Mouse (Mus musculus): ENCODE results near the gene Pth1r.
A peak's percentile ranks its signal among the peaks of the same experiment; 100 is the strongest.

The Pth1r gene

DNA sequence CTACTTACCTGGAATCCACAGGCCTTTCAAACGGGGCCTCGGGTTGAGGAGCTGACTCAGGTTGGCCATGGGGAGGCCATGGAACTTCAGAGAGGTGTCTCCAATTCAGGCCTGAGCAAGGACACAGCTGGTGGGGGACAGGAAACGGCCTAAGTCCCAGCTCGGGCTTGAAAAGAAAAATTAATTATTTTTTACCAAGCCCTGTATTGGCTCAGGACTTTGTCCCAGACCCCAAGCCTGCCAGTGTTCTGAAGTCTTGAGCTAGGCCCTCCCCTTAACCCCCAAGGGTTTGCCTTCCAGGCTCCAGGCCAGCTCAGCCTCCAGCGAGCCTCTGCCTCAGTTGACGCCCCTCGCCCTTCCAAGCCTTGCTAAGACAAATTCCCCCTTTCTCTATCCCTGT is at the start of gene Pth1r:
Gene Pth1r (minus strand): TSS at position 185 of the 400 bp plus-strand sequence.
- no peak for DNase-seq (ENCODE audit: extremely low read depth, insufficient read length, low spot score)

DNA sequence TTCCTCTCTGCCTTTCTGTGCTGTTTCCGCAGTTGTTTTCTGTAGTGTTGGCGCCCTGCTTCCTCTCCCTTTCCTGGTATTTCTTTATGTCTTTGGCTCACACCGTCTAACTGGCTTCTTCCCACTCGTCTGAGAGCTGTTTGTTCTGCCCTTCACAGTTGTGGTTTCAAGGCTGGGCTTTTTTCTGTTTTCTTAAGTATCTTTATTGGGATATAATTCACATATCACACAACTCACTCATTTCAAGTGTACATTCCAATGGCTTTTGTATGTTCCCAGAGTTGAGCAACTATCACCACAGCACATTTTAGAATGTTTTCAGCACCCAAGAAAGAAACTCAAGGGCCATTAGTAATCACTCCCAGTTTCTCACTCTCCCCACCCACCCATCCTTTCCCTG is 43.5 kb upstream of the Pth1r start:
- DNase-seq (ENCODE audit: extremely low read depth, insufficient read length, low spot score) = peak; percentile 22

DNA sequence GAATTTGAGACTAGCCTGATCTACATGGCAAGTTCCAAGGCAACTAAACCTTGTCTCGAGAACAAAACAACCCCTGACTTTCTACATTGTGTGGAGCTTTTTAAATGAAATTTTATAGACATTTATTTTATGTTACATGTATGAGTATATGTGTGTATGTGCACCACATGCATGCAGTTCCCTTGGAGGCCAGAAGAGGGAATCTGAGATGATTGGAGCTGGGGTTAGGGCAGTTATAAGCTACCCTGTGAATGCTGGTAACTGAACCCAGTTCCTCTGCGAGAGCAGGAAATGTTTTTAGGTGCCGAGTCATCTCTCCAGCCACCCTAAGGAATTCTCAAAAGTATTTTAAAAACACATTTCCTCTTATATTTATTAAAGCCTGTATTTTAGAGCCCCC is 41.2 kb upstream of the Pth1r start:
- no peak for DNase-seq (ENCODE audit: extremely low read depth, insufficient read length, low spot score)

DNA sequence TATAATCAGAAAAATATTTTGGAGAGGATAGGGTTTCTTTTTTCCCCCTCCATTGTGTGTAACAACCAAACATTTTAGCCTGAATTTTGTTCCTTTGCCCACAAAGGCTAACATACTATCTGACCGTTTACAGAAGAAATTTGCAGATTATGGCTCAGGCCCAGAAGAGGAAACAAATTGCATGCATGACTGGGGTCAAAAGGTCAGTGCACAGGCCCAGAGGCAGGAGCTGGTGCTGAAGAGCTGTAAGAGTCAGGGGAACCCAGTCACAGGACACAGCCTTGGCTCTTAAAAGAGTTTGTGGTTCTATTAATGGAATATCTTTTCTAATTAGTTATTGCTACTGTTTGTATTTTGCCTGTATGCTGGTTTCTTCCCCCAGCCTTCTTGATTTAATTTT is 36.7 kb upstream of the Pth1r start:
- DNase-seq (ENCODE audit: extremely low read depth, insufficient read length, low spot score) = no peak

DNA sequence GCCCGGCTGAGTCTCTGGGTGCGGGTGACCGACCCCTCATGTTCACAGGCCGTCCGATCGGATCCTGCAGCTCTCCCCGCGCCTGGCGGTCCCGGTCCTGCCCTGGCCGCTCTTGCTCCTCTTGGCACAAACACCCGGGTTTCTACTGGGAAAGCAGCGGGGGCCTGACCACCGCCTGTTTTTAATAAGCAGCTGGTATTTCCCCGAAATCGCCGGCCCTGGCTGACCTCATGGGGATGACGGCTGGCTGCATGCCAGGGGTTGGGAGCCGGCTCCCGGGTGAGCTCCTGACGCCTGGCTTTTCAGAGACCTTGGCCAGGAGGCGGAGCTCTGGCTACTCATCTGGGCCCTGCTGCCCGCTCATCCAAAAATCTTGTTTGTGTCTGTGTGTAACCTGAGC is 34.8 kb upstream of the Pth1r start:
- DNase-seq (ENCODE audit: extremely low read depth, insufficient read length, low spot score) = peak; percentile 89

DNA sequence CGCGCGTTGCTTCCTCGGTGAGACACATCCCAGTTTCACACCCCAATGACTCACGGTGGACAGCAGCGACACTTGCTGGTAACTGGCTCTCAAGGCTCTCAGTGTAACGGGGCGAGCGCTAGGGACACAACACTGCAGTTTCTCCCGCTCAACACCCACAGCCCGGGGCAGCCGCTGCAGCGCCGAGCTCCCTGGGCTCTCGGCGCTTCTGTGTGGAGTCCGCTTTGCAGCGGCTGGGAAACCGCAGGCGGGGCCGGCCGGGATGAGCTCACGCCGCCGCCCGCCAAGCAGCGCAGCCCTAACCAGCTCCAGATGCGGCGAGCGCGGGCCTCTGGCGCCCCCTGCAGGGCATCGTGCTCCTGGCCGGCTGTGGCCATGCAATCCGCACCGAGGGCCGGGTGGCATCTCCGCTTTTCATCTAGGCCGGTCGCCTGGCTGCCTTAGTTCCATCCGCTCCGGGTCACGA is 34.3 kb upstream of the Pth1r start:
- DNase-seq (ENCODE audit: extremely low read depth, insufficient read length, low spot score) = peak; percentile 94

DNA sequence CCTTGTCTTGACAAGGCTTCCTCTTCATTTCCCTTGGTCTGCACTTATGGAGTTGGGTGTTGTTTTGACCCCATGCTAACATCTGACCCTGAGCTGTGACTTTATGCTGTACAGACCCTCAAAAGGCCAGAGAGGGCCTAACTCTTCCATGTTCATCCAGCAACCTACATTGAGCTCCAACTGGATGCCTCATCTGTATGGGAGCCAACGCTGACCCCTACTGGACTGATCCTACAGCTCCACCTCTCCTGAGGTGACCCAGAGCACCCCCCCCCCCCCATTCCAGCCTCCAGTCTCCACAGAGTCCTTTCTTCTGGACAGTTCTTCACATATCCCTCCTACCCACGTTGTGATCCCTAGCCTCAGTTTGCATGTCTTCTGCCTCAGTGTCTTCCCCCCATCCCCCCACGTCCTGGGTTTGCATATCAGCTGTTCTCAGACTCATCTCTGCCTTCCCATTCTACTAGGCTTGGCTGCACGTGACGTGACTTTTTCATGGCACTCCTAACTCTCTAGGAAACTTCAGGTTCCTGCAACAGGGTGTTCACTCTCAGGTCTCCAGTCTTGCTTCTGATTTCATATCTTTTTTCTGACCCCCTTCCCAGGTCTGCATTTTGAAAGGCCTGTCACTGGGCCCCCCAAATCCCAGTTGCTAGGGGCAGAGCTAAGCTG is 32.4 kb upstream of the Pth1r start:
- DNase-seq (ENCODE audit: extremely low read depth, insufficient read length, low spot score) = no peak

DNA sequence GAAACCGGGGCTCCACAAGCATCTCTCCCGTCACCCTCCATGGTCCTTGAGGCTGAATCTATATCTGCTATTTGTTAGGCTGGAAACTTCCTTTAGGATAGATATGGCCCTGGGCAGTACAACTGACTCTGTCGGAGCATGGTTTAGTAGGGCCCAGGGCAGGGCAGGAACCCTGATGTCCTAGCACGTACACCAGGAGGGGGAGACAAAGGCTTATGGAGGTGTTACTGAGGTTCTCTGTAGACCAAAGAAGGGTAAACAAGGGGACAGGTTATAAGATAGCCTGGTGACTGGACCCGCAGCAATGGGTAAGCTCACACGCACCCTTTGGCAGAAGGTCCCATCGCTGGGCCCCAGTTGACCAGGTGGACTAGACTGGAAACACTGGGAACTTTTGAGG is 31.6 kb upstream of the Pth1r start:
- DNase-seq (ENCODE audit: extremely low read depth, insufficient read length, low spot score) = no peak

DNA sequence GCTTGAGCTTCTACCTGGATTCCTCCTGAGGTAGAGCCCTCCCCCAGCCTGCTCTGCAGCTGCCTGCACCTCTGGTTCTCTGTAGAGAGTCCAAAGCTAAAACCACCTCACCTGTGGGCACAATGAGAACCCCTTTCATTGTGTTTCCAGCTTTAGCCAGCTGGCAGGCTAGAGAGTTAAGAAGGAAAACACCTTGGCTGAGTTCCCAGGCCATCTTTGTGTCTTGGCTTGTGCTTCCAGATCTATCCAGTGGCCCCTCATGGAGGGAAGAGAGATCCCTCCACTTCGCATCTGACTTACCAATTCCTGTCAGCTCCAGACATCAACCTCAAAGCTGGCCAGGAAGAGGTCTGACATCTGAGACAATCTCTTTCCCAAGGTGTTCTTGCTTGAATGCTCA is 31.2 kb upstream of the Pth1r start:
- no peak for DNase-seq (ENCODE audit: extremely low read depth, insufficient read length, low spot score)

DNA sequence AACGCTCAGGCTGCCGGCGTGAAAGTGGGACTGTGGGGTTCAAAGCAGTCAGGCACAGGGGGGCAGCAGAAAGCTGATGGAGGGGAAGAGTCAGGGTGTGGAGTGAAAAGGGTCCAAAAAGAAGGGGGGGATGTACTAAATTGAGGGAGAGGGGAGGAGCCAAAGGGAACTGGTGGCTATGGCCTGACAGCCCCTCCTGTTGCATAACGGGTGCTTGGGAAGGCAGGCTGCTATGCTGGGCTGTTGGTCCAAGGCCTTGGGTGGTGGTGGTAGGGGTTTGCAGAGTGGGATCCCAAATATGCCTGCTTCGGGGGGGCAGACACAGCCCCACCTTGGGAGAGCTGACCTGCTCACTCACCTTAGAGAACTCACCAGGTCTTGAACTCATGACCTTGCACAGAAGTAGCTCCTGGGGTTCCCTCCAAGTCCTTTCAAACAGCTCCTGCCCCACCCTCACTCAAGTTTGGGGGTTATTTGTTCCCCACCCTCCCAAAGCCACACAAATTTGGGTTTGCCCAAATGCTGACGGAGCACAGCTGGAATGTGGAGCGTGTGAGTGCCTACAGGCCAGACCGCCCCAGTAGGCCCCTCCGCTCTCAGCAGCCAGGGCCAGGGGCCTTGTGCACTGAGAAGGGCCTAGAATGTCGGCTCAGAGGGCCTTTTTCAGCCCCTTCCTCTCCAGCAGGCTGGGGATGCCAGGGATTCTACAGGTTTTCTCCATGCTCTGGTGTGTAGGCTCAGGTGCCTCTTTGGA is 28.5 kb upstream of the Pth1r start:
- DNase-seq (ENCODE audit: extremely low read depth, insufficient read length, low spot score) = no peak

DNA sequence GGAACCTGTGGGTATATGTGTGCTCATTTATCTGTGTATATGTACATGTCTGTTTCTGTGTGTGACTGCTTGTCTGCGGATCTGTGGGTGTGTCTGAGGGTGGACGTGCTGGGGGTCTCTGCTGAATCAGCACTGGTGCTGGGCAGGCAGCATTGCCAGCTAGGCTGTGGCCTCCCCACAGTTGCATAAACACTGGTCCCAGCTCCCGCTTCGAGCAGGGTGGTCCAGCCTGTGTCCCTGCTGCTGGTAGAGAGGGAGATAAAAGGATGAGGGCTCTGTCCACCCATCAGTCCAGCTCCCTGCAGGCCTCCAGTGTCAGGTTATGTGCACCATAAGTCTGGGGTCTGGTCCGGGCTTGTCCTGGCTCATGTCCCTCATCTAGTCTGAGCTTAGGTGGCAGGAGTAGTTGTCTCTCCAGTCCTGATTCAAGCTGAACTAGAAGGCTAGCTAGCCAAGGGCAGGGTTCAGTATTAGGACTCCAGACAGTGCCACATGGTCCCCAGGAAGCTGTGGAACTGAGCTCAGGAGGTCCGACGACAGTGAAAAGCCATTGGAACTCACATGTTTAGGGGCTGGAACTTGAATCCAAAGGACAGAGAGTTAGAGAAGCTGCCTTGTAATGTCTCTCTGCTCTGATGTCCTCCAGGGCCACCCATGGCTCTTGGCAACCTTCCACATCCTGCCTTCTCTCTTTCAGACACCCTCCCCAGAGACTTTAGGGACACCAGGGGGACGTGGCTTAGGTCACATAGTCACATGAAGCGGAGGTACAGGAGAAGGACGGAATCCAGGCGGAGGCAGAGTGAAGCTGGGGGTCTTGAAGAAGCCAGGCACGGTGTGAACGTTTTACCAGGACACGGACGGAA is 27.7 kb upstream of the Pth1r start:
- no peak for DNase-seq (ENCODE audit: extremely low read depth, insufficient read length, low spot score)

DNA sequence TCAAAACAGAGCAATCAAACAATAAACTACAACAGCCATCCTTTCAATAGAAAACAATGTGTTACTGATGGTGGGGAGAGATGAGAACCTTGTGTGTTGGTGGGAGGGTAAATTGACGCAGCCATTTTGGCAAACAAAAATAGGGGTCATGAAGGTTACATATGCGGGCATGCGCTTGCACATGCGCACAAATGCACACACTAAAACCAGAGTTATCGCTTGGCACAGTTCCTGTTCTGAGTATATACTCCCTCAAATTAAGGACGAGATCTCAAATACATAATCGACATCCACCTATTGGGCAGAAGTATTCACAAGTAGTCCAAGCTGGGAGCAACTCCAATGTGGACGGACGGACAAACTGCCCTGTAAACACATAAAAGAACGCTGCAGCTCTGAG is 25.4 kb upstream of the Pth1r start:
- no peak for DNase-seq (ENCODE audit: extremely low read depth, insufficient read length, low spot score)

DNA sequence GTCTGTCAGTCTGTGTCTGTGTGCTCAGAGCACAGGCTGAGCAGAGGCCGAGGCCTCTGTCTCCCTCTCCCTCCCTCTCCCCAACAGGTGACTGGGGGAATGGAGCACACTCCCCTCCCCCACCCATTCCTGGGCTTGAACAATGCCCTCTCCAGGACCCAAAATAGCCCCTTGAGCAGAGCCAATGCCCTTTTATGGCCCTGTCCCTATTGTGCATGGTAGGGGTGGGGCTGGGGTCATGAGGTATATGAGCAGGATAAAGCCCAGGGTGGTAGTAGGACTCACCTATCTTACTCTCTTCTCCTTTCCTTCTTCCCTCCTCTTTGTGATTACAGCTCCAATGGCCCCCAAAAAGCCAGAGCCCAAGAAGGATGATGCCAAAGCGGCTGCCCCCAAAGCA is 16.5 kb upstream of the Pth1r start:
- DNase-seq (ENCODE audit: extremely low read depth, insufficient read length, low spot score) = no peak

DNA sequence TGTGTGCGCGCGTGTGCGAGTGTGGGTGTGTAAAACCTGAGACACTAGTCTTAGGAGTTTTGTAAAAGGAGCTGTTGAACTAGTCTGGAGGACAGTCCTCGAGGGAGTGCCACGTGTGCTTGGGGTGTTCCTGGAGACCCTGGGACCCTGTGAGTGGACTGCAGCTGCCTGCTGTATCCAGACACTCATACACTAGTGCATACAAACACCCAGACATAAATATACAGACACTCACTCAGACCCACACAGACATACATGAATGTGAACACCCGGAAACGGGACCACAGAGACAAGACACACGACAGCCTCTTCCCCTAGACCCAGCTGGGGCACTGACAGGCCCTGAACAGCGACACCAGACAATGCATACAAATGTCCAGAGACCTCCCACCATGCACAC is 15.8 kb upstream of the Pth1r start:
- DNase-seq (ENCODE audit: extremely low read depth, insufficient read length, low spot score) = no peak

DNA sequence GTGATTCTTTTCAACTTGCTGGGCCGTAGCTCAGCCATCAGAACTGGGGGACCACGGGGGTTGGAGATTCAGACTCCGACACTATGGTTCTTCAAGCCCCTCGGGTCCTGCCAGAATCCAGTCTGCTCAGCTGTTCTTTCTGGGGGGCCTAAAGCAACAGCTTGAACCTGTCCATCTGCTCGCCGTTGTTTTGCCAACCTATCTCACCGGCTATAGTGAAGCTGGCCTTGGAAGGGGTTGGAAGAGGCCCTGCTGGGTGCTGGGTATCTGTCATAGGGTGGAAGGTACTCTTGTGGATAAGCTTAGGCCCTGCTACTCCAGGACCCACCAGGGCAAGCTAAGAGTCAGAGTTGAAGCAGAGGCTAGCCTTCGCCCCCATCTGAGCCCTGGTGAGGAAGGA is 13.9 kb upstream of the Pth1r start:
- DNase-seq (ENCODE audit: extremely low read depth, insufficient read length, low spot score) = no peak

DNA sequence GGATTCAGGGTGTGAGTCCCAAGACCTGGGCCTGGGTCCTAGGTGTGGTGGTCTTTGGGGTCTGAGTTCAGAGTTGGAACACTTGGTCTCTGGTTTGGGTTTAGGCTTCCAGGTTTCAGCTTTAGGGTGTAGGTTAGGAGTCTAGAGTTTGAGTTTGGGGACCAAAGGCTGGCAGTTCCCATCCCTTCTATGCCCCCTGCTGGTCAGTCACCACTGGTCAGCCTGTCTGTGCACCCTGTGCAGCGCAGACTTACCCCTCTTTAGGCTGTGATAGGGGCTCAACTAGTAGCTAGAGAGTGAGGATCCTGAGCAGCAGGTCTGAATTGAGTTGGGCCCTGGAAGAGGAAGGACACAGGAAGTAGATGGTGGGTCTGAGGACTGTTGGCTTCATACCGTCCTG is 12.3 kb upstream of the Pth1r start:
- DNase-seq (ENCODE audit: extremely low read depth, insufficient read length, low spot score) = no peak

DNA sequence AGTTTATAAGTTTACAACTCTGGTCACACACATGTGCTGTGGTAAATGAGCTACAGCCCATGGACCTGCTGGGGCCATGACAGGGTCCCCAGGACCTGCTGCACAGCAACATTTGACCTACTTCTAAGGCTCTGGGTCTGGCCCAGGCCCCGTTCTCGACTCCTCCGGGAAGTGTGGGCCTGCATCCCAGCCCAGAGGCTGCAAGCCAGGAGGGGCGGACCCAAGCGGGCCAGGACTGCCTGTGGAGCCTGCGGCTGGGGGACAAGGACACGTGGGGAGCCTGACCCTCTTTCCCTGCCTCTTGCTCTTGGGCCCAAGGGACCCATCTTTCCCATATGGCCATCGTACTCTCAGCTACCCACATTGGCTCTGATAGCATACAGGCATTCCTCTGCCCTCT is 11.7 kb upstream of the Pth1r start:
- peak; percentile 34 for DNase-seq (ENCODE audit: extremely low read depth, insufficient read length, low spot score)

DNA sequence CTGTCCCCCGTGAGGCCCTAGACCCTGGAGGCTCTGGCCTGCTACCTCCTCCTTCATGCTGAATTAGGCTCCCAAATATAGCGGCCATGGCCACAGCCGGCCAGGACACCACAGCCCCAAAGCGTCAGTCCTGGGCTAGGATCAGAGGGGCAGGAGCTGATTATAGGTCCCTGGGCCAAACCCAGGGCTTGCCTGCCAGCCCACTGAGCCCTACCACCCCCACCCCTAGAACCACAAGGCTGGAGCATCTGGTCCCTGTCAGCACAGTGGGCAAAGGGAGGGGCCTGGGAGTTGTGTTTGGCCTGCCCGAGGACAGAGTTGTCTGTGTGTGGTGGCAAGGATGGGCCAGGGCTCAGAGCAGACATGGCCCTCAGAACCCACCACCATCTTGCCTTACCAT is 10.9 kb upstream of the Pth1r start:
- no peak for DNase-seq (ENCODE audit: extremely low read depth, insufficient read length, low spot score)

DNA sequence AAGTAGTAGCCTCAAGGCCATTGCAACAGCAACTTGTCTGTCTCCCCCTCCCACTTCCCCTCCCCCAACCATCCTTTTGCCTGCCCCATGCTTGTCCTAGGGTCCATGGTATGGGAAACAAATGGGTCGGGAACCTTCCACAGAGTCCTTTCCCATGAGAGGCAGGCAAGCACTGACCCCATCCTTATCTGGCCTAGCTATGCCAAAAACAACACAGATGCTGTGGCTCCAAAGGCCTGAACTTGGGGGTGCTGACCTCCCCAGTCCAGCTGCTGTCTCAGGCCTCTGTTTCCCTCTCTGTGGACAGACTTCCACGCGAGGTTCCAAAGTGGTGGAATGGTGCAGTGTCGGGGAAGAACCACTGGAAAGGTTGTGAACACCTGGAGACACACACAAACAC is 6.8 kb upstream of the Pth1r start:
- DNase-seq (ENCODE audit: extremely low read depth, insufficient read length, low spot score) = no peak

DNA sequence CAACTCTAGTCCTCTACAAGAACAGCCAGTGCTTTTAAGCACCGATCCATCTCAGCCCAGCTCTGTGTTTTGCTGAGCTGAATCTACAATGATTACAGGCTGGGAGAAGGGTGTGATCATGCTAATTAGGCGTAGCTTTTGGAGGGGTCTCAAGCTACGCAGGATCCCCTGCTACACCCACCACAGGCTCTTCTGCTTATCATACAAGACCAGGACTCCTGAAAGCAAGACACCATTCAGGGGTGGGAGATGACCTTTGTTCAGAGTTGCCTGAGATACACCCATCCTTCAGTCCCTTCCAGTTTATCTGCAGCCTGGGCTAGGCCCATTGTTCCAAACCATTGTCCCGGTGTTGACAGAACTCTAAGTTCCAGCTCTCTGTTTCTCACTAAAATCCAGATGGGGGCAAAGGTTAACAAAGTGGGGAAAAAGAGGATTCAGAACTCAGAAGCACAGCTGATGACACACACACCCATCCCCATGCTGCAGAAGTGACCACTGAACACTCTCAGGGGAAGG is 6.0 kb upstream of the Pth1r start:
- DNase-seq (ENCODE audit: extremely low read depth, insufficient read length, low spot score) = no peak

DNA sequence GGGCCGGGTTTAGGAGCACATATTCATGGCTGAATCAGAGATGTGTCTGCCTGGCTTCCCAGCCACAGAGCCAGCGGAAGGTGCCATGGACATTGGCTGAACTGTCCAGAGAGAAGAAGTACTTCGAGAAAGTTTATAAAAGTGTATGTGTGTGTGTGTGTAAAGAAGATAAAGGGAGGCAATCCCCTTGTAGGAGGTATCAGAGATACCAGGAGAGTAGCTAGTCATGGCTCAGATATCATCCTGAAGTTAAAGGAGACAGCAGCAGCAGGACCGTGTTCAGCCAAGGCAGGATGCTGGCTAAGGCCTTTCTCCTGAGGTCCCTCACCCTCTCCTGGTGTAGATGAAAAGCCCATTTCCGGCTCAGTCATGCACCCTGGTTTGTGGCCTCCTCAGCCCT is 4.5 kb upstream of the Pth1r start:
- no peak for DNase-seq (ENCODE audit: extremely low read depth, insufficient read length, low spot score)

All from 3134 (cell line).